Mouse (Mus musculus): Measurements from ENCODE around the gene Slc45a3.

GRCm38 (mm10) chr1:132012861-132013260 lies 50.1 kb downstream of the Slc45a3 start:
- TF ChIP-seq CTCF (IDR thresholded peaks at IDR 0.05; ENCODE audit: control insufficient read depth, insufficient read depth, low read length) (no peak), POLR2A (IDR thresholded peaks at IDR 0.05; ENCODE audit: borderline replicate concordance, control insufficient read depth, low read depth, low read length) (no peak)

All from bone marrow, adult 2 months (tissue).